Mouse (Mus musculus): ENCODE results near the gene En2.

En2 gene

DNA sequence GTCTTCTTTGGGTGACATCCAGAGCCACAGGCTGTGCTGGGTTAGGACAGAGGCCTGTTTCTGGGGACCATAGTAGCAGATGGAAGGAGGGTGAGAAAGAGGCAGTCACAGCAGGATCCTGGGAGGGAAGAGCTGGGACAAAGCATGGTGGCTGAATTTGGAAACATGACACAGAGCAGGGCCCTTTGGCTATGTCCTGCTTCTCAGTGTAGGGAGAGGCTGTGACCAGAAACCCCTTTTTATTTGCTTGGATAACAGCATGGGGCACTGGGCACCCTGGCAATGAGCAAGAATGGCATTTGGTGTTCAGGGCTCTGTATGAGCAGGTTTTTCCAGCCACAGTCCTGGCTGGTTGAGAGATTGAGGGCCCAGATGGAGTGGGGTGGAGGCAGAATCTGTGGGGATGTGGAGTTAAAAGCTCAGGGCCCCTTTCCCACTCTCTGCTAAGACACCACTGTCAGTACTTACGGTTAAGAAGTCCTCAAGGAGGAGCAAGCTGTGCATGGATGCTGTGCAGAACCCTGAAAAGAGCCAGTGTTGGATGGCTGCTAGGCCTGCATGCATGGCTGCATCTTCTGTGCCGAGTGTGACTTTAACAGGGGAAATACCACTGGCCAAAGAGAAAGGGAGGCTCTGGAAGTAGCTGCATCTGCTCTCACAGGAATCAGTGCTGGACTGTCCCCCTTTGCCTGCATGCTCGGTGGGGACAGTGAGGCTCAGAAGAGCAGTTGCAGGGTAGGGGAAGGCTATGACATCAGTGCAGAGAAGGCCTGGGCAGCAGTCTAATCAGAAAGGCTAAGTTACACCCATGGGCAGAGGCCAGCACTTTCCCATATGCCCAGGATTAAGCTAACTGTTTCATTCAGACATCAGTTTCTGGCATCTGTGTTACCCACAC is 26.0 kb downstream of the En2 start:
- DNase-seq = no peak

- DNase-seq = no peak
Observed at GRCm38 (mm10) chr5:28192099-28192454, 26.6 kb downstream of the En2 start.

DNA sequence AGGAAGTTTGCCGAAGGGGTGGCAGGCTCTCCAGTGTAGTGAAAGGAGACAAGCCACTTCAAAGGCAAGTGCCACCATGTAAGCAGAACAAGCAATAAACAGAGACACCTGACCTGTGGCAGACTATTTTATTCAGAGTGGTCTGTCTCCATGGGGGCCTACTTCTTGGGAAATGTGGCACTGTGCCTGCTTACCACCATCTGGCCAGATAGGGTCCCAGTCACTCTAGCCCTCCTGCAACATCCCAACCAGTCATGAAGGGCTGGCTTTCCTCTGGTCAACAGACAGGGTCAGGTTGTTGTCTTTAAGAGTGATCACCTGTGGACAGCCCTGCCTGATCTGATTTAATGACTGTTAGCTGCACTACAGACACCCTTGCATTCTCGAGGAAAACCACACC is 30.0 kb downstream of the En2 start:
- no peak for DNase-seq

DNA sequence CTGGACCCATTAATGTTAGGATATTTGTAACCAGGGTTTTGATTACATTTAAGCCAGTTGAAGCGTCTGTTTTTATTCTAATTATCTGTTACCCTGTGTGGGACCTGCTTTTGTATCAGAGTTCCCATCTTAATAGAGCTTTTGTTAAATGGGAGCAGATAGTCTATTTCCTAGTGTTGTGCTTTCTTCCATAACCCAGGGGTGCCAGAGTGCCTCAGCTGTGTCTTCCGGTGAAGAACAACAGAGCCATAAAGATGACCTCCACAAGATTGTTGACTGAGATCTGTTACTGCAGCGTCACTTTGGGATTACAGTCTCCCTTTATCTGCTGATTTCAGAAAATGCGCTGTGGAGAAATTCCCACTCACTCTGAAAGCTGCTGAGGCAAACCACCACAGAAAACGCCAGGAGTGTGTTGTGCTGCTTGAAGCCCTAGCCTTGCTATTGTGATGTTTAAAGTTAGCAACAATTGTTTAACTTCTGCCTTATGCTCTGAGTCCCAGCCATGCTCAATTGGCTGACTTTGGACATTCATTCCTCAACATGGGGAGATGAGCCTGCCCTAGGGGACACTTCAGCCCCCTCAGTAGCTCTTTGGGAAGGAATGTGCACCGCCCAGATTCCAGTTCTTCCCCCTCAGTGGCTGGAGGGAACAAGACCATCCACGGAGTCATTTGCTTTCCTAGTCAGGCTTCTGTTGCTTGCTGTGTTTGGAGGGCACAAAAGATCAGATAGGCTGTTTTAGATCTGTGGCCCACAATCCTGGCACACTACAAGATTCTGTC is 33.8 kb downstream of the En2 start:
- DNase-seq = no peak

DNA sequence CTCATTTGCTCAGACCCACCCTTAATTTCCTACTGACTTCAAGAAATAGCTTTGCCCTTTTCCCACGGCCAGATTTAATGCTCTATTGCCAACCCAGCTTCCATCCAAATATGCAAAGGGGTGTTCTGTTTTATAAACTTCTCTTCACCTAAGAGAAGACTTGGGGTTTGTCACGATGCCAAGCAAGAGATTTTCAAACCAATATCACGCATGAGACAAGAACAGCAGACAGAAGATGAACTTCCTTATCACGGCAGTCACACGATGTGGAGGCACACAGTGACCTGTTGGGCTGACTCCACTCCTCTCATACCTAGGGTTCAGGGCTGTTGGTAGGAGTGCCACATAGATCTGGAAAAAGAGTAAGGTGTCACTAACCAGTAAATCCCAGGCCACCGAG is 37.6 kb downstream of the En2 start:
- no peak for DNase-seq

- no peak for DNase-seq
Observed at GRCm38 (mm10) chr5:28204678-28205077, 39.2 kb downstream of the En2 start.

DNA sequence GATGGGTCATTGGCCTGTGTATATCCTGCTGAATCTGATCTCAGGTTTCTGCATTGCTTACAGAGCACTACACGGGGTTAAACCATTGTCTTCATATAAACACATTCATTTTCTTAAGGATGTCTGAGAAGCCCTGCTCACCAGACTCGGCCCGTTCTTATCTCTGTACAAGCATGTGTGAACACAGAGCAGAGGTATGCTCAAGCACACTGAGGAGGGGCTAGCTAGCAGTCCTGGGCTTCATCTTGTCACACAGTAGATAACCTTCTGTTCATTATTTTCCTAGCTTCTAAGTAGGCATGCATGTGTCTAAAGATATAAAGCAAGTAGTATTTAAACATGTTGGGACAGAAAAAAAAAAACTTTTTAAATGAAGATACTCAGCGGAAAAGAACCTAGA is 41.0 kb downstream of the En2 start:
- DNase-seq = no peak

GRCm38 (mm10) chr5:28207043-28207442 is 41.5 kb downstream of the En2 start:
- DNase-seq = no peak

DNA sequence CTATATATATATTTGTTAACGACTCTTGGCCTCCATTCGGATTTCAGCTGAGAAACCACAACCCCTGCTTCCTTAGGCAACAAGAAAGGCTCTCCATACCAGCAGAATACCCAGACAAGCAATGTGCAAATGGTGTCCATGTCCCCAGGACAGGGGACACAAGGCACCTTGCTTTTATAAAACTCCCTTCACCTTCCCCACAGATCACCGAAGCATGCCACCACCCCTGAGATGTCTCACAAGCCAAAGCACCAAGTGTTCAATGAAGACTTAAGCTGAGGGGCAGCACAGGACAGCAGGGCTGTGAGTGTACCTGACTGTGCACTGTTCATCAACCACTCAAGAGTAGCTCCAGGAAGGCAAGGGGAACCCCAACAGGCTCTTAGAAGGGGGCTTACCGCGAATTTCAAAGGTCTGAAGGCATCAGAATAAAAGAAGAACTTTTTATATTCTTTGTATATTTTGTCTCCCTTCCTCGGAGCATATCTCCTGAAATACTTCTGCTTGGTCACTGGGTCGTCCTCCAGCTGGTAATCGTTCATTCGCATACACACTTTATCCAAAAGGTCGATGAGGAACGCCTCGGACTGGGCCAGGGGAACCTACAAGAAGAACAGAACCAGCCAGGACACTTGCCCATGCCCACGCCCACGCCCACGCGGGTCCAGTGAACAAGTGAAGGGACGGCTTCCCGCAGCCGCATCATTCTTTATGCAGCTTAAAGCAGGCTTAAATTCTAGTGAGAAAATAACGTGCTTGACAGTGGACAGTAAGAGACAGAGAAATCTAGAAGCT is 43.4 kb downstream of the En2 start:
- no peak for DNase-seq

DNA sequence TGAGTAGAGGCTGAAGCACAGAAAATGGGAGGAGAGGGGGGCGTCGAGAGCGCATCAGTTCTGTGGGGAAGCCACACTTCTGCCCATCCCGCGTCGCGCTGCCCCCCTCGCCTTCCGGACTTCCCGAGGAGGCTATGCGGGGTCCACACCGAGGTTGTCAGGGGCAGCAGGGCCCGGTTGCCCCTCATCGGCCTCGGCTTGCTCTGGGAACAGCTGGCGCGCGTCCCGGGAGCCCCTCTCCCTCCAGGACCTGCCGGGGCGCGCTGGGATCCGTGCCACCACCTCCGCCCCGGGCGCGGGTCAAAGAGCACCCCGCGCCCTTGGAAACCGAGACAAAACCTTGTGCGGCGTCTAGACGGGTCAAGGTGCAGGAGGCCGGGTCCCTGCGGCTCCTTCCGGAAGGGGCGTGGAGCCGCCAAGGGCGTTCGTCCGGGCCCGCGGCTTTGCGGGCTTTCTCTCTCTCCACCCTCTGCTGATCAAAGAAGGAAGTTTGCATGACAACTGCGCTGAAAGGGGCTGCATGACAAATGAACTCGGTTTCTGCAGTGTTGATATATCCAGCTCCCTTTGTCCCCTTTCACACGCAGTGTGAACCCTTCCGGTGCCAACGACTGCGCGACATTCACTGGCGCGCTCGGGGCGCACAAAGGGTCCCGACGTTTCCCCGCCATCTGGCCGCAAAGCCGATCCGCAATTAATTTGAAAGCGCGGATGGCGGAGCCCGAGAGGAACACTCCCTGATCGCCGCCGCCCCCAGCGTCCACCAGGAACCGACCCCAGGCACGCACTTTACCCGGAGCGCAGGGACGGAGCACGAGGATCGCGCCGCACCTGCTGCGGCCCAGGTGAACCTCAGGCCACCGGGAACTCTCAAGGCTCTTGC is 44.3 kb downstream of the En2 start:
- DNase-seq = no peak

DNA sequence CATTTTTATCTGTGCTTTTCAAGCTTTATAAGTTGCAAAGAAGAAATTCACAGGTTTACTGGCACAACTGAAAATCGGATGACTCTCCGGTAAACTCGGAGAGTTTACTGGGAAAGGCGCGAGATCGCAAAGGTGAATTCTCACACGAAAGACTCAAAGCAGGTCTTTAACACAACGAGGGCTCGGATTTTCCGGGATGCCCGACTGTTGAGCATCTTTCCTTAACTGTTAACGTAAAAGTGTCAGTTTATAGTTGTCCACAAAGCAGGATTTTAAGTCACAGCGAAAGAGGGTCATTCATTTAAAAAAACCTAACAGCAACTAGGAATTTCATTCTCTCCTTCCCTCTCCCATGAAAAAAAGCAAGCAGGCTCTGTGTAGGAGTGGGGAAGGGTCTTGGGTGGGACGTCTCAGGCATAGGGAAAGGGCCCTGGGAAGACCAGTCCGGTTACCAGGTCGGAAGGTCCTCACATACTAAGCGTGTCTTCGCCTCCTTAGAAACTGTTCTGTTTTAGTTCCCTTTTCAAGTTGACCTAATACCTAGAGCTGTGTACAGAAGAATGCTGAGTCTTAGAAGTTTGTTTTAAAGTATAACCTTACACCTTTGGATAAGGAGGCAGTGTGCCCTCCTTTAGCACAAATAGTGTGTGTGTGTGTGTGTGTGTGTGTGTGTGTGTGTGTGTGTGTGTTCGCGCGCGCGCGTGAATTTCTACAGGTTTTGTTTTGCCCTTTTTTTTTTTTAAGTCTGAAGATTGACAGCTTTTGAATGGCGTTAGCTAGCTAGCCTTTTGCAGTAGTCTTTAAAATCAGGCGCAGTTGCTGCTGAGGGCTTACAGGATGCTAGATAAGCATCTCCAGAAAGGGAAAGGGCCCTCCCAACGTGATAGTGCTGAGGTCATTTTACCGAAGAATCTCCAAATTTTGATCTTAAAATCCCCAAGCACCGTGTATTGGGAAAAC is 45.4 kb downstream of the En2 start:
- no peak for DNase-seq

DNA sequence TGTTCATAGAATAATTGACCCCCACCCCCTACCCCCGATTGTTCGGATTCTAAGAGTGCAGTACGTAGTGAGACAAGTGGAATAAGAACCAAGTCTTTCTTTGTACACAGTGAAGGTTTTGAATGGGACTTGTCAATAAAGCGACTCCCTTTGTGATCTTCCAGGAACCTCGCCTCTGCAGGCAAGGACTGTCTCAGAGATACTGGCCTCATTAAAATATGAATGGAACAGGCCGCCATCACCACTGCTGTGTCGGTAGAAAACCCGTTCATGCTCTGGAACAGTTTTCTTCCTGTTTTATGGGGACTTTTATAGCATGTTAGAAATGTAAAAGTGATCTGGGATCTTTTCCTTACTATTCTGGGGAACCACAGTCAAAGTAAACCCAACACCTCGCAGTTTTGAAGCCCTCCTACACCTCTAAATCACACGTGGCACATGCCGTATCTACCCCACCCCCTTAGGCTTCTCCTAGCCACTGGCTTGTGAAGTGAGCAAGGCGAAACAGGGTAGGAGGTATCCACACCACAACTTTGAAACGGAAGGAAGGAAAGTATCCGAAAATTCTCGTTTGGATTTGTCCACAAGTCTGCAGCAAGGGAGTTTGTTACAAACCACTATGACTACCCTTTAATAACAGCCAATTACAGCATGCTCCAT is 46.3 kb downstream of the En2 start:
- DNase-seq = no peak

GRCm38 (mm10) chr5:28213441-28213840 is 47.9 kb downstream of the En2 start:
- no peak for DNase-seq

GRCm38 (mm10) chr5:28219596-28219995 is 54.1 kb downstream of the En2 start:
- no peak for DNase-seq
